Mouse (Mus musculus): ENCODE measurements around the gene Shank2. TPM values are rescaled to one million over a fixed set of nuclear protein-coding genes. Genes with fewer than 3 reads are reported as not detected.

The Shank2 gene
- not detected for total RNA-seq (2023)

DNA sequence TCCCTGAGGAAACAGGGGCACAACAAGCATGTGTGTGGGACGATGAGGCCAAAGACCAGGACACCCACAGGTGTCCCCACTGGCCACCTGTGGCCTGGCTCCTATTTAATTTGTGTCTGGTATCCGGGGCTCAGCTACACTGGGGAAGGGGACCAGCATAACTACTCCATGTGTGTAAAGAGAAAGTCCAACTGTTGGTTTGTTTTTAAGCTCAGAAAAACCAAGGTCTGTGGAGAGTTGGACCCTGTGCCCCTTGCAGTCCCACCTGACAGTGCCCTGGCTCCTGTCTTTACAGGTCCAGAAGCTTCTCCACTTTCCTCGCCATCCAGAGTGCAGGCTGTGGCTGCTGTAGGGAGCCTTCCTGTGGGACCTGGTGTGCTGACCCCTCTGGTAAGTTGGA lies at the start of gene Shank2:
Gene Shank2 (plus strand): TSS at position 301 of the 400 bp plus-strand sequence.

DNA sequence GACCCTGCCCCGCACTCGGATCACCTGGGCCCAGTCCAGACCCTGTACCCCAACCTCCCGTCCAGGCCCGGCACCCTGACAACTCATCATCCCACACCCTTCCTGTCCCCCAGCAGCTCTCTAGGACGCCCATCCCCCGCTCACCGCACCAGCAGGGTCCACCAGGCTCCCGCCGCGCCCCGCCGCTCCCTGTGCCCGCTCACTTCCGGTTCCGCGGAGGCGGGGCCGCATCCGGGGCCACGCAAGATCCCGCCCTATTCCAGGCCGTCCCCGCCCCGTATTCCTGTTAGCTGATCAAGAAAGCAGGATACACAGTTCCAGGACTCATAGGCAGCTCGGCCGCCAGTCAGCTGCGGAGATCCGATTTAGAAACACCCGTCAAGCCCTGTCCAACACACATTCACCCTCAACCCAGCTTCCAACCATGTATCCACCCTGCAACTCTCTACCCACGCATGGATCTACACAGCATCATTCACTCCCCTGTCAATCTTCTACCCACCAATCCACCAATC lies 468.9 kb downstream of the Shank2 start, which contains the start of gene Cttn:
Gene Cttn (minus strand): TSS at position 465 of the 515 bp plus-strand sequence.

Other genes with a start within 250 kb of the Shank2 start
- 10 to 100 TPM; 40.1 to 45.0 TPM for gene Osbpl5, start 244.9 kb upstream of the Shank2 start, total RNA-seq (2023)
- gene Mrgprg, start 234.9 kb upstream of the Shank2 start, total RNA-seq (2023), result not detected
- 1 to 10 TPM; 1.1 TPM for gene Mrgpre, start 217.4 kb upstream of the Shank2 start, total RNA-seq (2023)
- 10 to 100 TPM; 11.0 to 16.2 TPM for gene Nadsyn1, start 179.1 kb upstream of the Shank2 start, total RNA-seq (2023)
- 10 to 100 TPM; 34.3 to 35.2 TPM for gene Dhcr7, start 178.8 kb upstream of the Shank2 start, total RNA-seq (2023)
- not detected for gene Gm498, start 135.1 kb upstream of the Shank2 start, total RNA-seq (2023)